In the genomic region with DNA sequence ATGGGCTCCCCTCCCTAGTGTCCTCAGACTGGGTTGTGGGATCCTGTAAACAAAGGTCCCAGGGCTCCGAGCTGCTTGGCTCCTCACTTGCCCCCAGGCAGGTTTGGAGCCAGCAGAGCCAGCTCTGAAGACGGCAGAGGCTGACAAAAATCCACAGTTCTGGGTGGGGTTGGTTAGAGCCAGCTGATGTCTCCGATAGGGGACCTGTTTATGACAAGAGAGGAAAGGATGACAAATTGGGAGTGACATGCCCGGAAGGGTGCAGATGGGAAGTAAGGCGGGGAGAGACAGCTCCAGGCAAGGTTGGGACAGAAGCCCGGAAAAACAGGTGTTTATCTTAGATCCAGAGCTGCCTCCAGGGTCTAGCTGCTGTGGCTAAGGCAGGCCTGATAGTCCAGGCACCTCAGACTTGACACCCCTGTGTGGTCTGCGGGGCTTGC, we compare ENCODE assay signal across 8 mouse cellular contexts. TPM values are rescaled to one million over a fixed set of nuclear protein-coding genes. Genes with fewer than 3 reads are reported as not detected.
A peak's percentile ranks its signal among the peaks of the same experiment; 100 is the strongest.
DNase-seq lines count a peak whose midpoint lies in the region; ATAC-seq and TF ChIP-seq lines count a peak whose summit lies in the region.

No protein-coding gene starts in this region.

- DNase-seq in forebrain, embryonic 10.5 days (ENCODE audit: extremely low spot score, low spot score): no peak
- DNase-seq in forebrain, embryonic 11.5 days (ENCODE audit: low spot score): no peak
- DNase-seq in MEL-GATA-1-ER (ENCODE audit: extremely low read depth, low read depth): peak; percentile 92
- peak; percentile 47 for DNase-seq in heart, postnatal 0 days (ENCODE audit: low spot score)
- DNase-seq in lung, embryonic 14.5 days: peak; percentile 38
- DNase-seq in testis, postnatal 10 days (ENCODE audit: low spot score): no peak
- DNase-seq in right cerebral cortex, adult 18-20 months: no peak
- no peak for DNase-seq in adrenal gland, adult 8-10 months

- peaks cover 56% of the 10 kb centered on the region for H3K36me3 ChIP-seq in forebrain, embryonic 10.5 days (replicated peaks)
- peaks cover 8% of the 10 kb centered on the region for H3K36me3 ChIP-seq in forebrain, embryonic 11.5 days (ENCODE audit: control insufficient read depth, insufficient read depth, low read length)
- peaks cover 46% of the 10 kb centered on the region for H3K36me3 ChIP-seq in heart, postnatal 0 days (replicated peaks; ENCODE audit: control insufficient read depth, insufficient read depth, low read length)
- H3K36me3 ChIP-seq in lung, embryonic 14.5 days (ENCODE audit: insufficient read depth): peaks cover 35% of the 10 kb centered on the region

- H3K4me2 ChIP-seq in forebrain, embryonic 11.5 days (ENCODE audit: low read depth, low read length, severe bottlenecking): no peak overlapping the region
- no peak overlapping the region for H3K4me2 ChIP-seq in heart, postnatal 0 days (ENCODE audit: low read depth, low read length)
- H3K4me2 ChIP-seq in lung, embryonic 14.5 days: no peak overlapping the region

- H3K4me3 ChIP-seq in forebrain, embryonic 10.5 days: no peak overlapping the region
- H3K4me3 ChIP-seq in forebrain, embryonic 11.5 days (ENCODE audit: low read depth, low read length): no peak overlapping the region
- no peak overlapping the region for H3K4me3 ChIP-seq in heart, postnatal 0 days (ENCODE audit: low read depth, low read length)
- H3K4me3 ChIP-seq in lung, embryonic 14.5 days (ENCODE audit: low read depth, low read length): no peak overlapping the region

- H3K9ac ChIP-seq in forebrain, embryonic 11.5 days (ENCODE audit: low read length): no peak overlapping the region
- no peak overlapping the region for H3K9ac ChIP-seq in heart, postnatal 0 days (replicated peaks; ENCODE audit: low read depth, low read length)
- H3K9ac ChIP-seq in lung, embryonic 14.5 days: no peak overlapping the region

- 0 out of 2 replicates have a peak overlapping the region, but pooled peaks have one; percentile 22 for H3K27ac ChIP-seq in forebrain, embryonic 10.5 days
- no peak overlapping the region for H3K27ac ChIP-seq in forebrain, embryonic 11.5 days (ENCODE audit: low read depth, low read length)
- H3K27ac ChIP-seq in heart, postnatal 0 days (ENCODE audit: low read depth): peak overlapping the region; percentile 87
- H3K27ac ChIP-seq in lung, embryonic 14.5 days (ENCODE audit: low read depth): peak overlapping the region; percentile 73

- H3K27me3 ChIP-seq in forebrain, embryonic 10.5 days (ENCODE audit: poor library complexity, severe bottlenecking): no peaks in the 10 kb centered on the region
- no peaks in the 10 kb centered on the region for H3K27me3 ChIP-seq in forebrain, embryonic 11.5 days (ENCODE audit: control insufficient read depth, insufficient read depth, low read length)
- H3K27me3 ChIP-seq in heart, postnatal 0 days (ENCODE audit: control insufficient read depth, insufficient read depth, low read length): no peaks in the 10 kb centered on the region
- no peaks in the 10 kb centered on the region for H3K27me3 ChIP-seq in lung, embryonic 14.5 days (ENCODE audit: insufficient read depth, low read length)

- 77% methylated on average over 7 of the region's 7 CpGs for WGBS in forebrain, embryonic 10.5 days
- 85% methylated on average over 7 of the region's 7 CpGs for WGBS in forebrain, embryonic 11.5 days
- WGBS in heart, postnatal 0 days: 46% methylated on average over 7 of the region's 7 CpGs
- WGBS in lung, embryonic 14.5 days: 30% methylated on average over 7 of the region's 7 CpGs

- no peak for ATAC-seq in forebrain, embryonic 11.5 days (replicated peaks; ENCODE audit: low FRiP score)
- no peak for ATAC-seq in heart, postnatal 0 days (ENCODE audit: insufficient read depth, low read depth)
- ATAC-seq in lung, embryonic 14.5 days (ENCODE audit: insufficient read depth): peak; percentile 15; the same call in 1 of the 2 replicates

- no peak for TF ChIP-seq CTCF in heart, postnatal 0 days (IDR thresholded peaks at IDR 0.05; ENCODE audit: low read depth)
- TF ChIP-seq CTCF in lung, embryonic 14.5 days (IDR thresholded peaks at IDR 0.05; ENCODE audit: low read depth): no peak

- no peaks in the 10 kb centered on the region for H3K9me3 ChIP-seq in forebrain, embryonic 10.5 days
- no peaks in the 10 kb centered on the region for H3K9me3 ChIP-seq in forebrain, embryonic 11.5 days (ENCODE audit: control insufficient read depth, low read length)
- no peaks in the 10 kb centered on the region for H3K9me3 ChIP-seq in heart, postnatal 0 days (replicated peaks; ENCODE audit: control insufficient read depth, low read length)
- H3K9me3 ChIP-seq in lung, embryonic 14.5 days (ENCODE audit: low read depth, low read length): no peaks in the 10 kb centered on the region

- TF ChIP-seq EP300 in heart, postnatal 0 days (IDR thresholded peaks at IDR 0.05; ENCODE audit: low read depth): peak; percentile 56; the same call in 1 of the 2 replicates

- peaks cover 28% of the 10 kb centered on the region for H3K4me1 ChIP-seq in forebrain, embryonic 10.5 days
- H3K4me1 ChIP-seq in forebrain, embryonic 11.5 days (replicated peaks; ENCODE audit: control insufficient read depth, insufficient read depth, low read length): no peaks in the 10 kb centered on the region
- H3K4me1 ChIP-seq in heart, postnatal 0 days (ENCODE audit: control insufficient read depth, insufficient read depth): peaks cover 11% of the 10 kb centered on the region; the same call in 1 of the 2 replicates
- peaks cover 4% of the 10 kb centered on the region; the same call in 1 of the 2 replicates for H3K4me1 ChIP-seq in lung, embryonic 14.5 days (ENCODE audit: insufficient read depth)

RNA-seq across cellular contexts. Expression of a gene that starts 5.8 kb away (rescaled TPM):
- polyA plus RNA-seq in forebrain, embryonic 10.5 days (2016; fragmentation: Nextera tagmentation; extraction: Ambion mirVana): 0.23 and 0.24 TPM in 2 replicates
- polyA plus RNA-seq in forebrain, embryonic 11.5 days (2014; fragmentation: Nextera tagmentation; extraction: Ambion mirVana): 0.55 TPM in 2 replicates
- total RNA-seq in heart, postnatal 0 days (2014; rRNA removed; ENCODE audit: low replicate concordance): 4.8 and 9.5 TPM in 2 replicates
- 0.49 and 0.51 TPM in 2 replicates for polyA plus RNA-seq in heart, postnatal 0 days (2015; fragmentation: Nextera tagmentation; extraction: Ambion mirVana)
- 0.82 and 1.2 TPM in 2 replicates for polyA plus RNA-seq in lung, embryonic 14.5 days (2014; fragmentation: Nextera tagmentation; extraction: Ambion mirVana)
- total RNA-seq in adrenal gland, adult 8-10 months (2022): 10 to 100 TPM; 24.4 to 45.7 (median 38.4) TPM

RNA-seq across cellular contexts. Expression of a gene that starts 23.9 kb away (rescaled TPM):
- 76.8 and 82.1 TPM in 2 replicates for polyA plus RNA-seq in forebrain, embryonic 10.5 days (2016; fragmentation: Nextera tagmentation; extraction: Ambion mirVana)
- polyA plus RNA-seq in forebrain, embryonic 11.5 days (2014; fragmentation: Nextera tagmentation; extraction: Ambion mirVana): 72.6 and 74.2 TPM in 2 replicates
- total RNA-seq in heart, postnatal 0 days (2014; rRNA removed; ENCODE audit: low replicate concordance): 127 and 200 TPM in 2 replicates
- polyA plus RNA-seq in heart, postnatal 0 days (2015; fragmentation: Nextera tagmentation; extraction: Ambion mirVana): 56.4 and 60.3 TPM in 2 replicates
- polyA plus RNA-seq in lung, embryonic 14.5 days (2014; fragmentation: Nextera tagmentation; extraction: Ambion mirVana): 50.3 and 53.2 TPM in 2 replicates
- total RNA-seq in adrenal gland, adult 8-10 months (2022): 100 to 1,000 TPM in 3 of 4 experiments, 10 to 100 TPM in 1; 90.8 to 130 (median 118) TPM

RNA-seq across cellular contexts. Expression of a gene that starts 34.4 kb away (rescaled TPM):
- 115 and 130 TPM in 2 replicates for polyA plus RNA-seq in forebrain, embryonic 10.5 days (2016; fragmentation: Nextera tagmentation; extraction: Ambion mirVana)
- polyA plus RNA-seq in forebrain, embryonic 11.5 days (2014; fragmentation: Nextera tagmentation; extraction: Ambion mirVana): 83.5 and 97.8 TPM in 2 replicates
- 20.6 and 46.5 TPM in 2 replicates for total RNA-seq in heart, postnatal 0 days (2014; rRNA removed; ENCODE audit: low replicate concordance)
- 20.1 and 20.3 TPM in 2 replicates for polyA plus RNA-seq in heart, postnatal 0 days (2015; fragmentation: Nextera tagmentation; extraction: Ambion mirVana)
- 60.3 and 68.6 TPM in 2 replicates for polyA plus RNA-seq in lung, embryonic 14.5 days (2014; fragmentation: Nextera tagmentation; extraction: Ambion mirVana)
- 10 to 100 TPM; 53.4 to 67.8 (median 64.5) TPM for total RNA-seq in adrenal gland, adult 8-10 months (2022)

RNA-seq across cellular contexts. Expression of a gene that starts 40.5 kb away (rescaled TPM):
- 12.6 and 14.5 TPM in 2 replicates for polyA plus RNA-seq in forebrain, embryonic 10.5 days (2016; fragmentation: Nextera tagmentation; extraction: Ambion mirVana)
- polyA plus RNA-seq in forebrain, embryonic 11.5 days (2014; fragmentation: Nextera tagmentation; extraction: Ambion mirVana): 11.8 and 13.7 TPM in 2 replicates
- total RNA-seq in heart, postnatal 0 days (2014; rRNA removed; ENCODE audit: low replicate concordance): 48.4 and 59.1 TPM in 2 replicates
- polyA plus RNA-seq in heart, postnatal 0 days (2015; fragmentation: Nextera tagmentation; extraction: Ambion mirVana): 9.6 and 10.1 TPM in 2 replicates
- polyA plus RNA-seq in lung, embryonic 14.5 days (2014; fragmentation: Nextera tagmentation; extraction: Ambion mirVana): 13.4 and 22.2 TPM in 2 replicates
- 10 to 100 TPM; 40.6 to 81.6 (median 61.5) TPM for total RNA-seq in adrenal gland, adult 8-10 months (2022)

RNA-seq across cellular contexts. Expression of a gene that starts 59.0 kb away (rescaled TPM):
- polyA plus RNA-seq in forebrain, embryonic 10.5 days (2016; fragmentation: Nextera tagmentation; extraction: Ambion mirVana): 11.1 and 11.4 TPM in 2 replicates
- polyA plus RNA-seq in forebrain, embryonic 11.5 days (2014; fragmentation: Nextera tagmentation; extraction: Ambion mirVana): 12.3 and 14.6 TPM in 2 replicates
- 18.9 and 24.5 TPM in 2 replicates for total RNA-seq in heart, postnatal 0 days (2014; rRNA removed; ENCODE audit: low replicate concordance)
- 4.7 and 5.6 TPM in 2 replicates for polyA plus RNA-seq in heart, postnatal 0 days (2015; fragmentation: Nextera tagmentation; extraction: Ambion mirVana)
- 11.9 and 13.0 TPM in 2 replicates for polyA plus RNA-seq in lung, embryonic 14.5 days (2014; fragmentation: Nextera tagmentation; extraction: Ambion mirVana)
- total RNA-seq in adrenal gland, adult 8-10 months (2022): 10 to 100 TPM; 38.6 to 57.9 (median 48.3) TPM

Comparison
In these comparisons a context has a peak if more than half of its experiments do, and no peak if none do; other contexts are left out.
1. DNase-seq: peak in MEL-GATA-1-ER (single experiment), heart, postnatal 0 days (single experiment) and lung, embryonic 14.5 days (single experiment); none in forebrain, embryonic 10.5 days (single experiment), forebrain, embryonic 11.5 days (single experiment), testis, postnatal 10 days (single experiment), right cerebral cortex, adult 18-20 months (single experiment) and adrenal gland, adult 8-10 months (single experiment).